Mouse (Mus musculus): Measurements from ENCODE around the gene Abcg4. TPM values are rescaled to one million over a fixed set of nuclear protein-coding genes. Genes with fewer than 3 reads are reported as not detected.
"Not testable (repeated sequence)": the region's sequence is repeated elsewhere in the genome, so short reads cannot be mapped to it uniquely, and the experiment has no call there.

Abcg4 gene
- total and polyA plus RNA-seq, 3 experiments: 4.1 to 17.1 TPM; not detected in 1

DNA sequence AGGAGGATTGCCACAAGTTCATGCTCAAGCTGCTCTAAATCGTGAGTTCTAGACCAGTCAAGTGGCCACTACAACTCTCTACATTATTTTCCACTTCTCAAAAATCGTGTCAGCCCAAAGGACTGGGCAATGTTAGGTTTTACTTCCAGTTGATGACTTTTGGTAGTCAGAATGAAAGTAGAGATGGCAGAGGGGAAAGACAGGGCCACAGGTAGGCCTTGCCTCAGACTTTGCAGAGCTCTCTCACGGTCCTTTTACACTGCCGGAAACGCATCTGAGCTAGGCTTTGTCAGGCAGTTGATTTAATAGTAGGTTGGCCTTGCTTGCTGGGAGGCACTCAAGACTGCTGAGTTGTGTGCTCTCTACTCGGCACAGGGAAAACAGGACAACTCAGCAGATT is 35.7 kb upstream of the Abcg4 start:
- peaks cover 7 to 12% of the 10 kb centered on the region in 2 experiments; a peak in 3 of 4 replicates for H3K4me1 ChIP-seq (ENCODE audit: control insufficient read depth in 1 of 2, insufficient read depth in 2 of 2, low read length in 2 of 2)
- no peak overlapping the region for H3K4me3 ChIP-seq (ENCODE audit: control insufficient read depth in 1 of 2, insufficient read depth in 1 of 2, low read depth in 2 of 2, low read length in 2 of 2)
- H3K79me2 ChIP-seq (ENCODE audit: control insufficient read depth, insufficient read depth, low read length, poor library complexity): peaks cover 19% of the 10 kb centered on the region; the same call in 1 of the 2 replicates
- H3K9me3 ChIP-seq (replicated peaks; ENCODE audit: insufficient read depth, low read length): no peaks in the 10 kb centered on the region
- no peak overlapping the region for H3K27ac ChIP-seq (ENCODE audit: control insufficient read depth, low read depth, low read length)
- TF ChIP-seq JUND (IDR thresholded peaks at IDR 0.05; ENCODE audit: low read depth, low read length): no peak
- no peak for TF ChIP-seq RCOR1 (IDR thresholded peaks at IDR 0.05; ENCODE audit: low read depth, low read length)
- TF ChIP-seq TCF12 (IDR thresholded peaks at IDR 0.05; ENCODE audit: low read depth, low read length): no peak
- TF ChIP-seq E2F4 (IDR thresholded peaks at IDR 0.05; ENCODE audit: borderline replicate concordance, low read depth, low read length): no peak
- no peak for TF ChIP-seq CTCF (IDR thresholded peaks at IDR 0.05 in 2 of 3, conservative IDR thresholded peaks at IDR 0.05 in 1 of 3; ENCODE audit: control insufficient read depth in 1 of 3, insufficient read depth in 1 of 3, low read depth in 2 of 3, low read length in 3 of 3, poor library complexity in 1 of 3, severe bottlenecking in 1 of 3)
- no peak for TF ChIP-seq POLR2AphosphoS2 (IDR thresholded peaks at IDR 0.05; ENCODE audit: low read length)
- TF ChIP-seq GATA1 (IDR thresholded peaks at IDR 0.05; ENCODE audit: low read depth, low read length): no peak
- no peak for TF ChIP-seq ELF1 (IDR thresholded peaks at IDR 0.05; ENCODE audit: low read depth, low read length)
- TF ChIP-seq SIN3A (IDR thresholded peaks at IDR 0.05; ENCODE audit: low read length): no peak
- no peak for TF ChIP-seq USF1 (IDR thresholded peaks at IDR 0.05; ENCODE audit: low read depth, low read length)
- TF ChIP-seq NELFE (IDR thresholded peaks at IDR 0.05; ENCODE audit: low read depth, low read length): no peak
- no peak for TF ChIP-seq EP300 (IDR thresholded peaks at IDR 0.05; ENCODE audit: low read depth in 1 of 2, low read length in 2 of 2)
- no peak for TF ChIP-seq MAX (IDR thresholded peaks at IDR 0.05; ENCODE audit: low read length)
- H3K9ac ChIP-seq (ENCODE audit: control insufficient read depth, low read depth, low read length, poor library complexity, severe bottlenecking): no peak overlapping the region
- DNase-seq (ENCODE audit: low read depth, low spot score): no peak
- H3K36me3 ChIP-seq (ENCODE audit: control insufficient read depth in 1 of 2, insufficient read depth in 2 of 2, low read length in 2 of 2): peaks cover 0 to 8% of the 10 kb centered on the region in 2 experiments; a peak in 2 of 4 replicates
- no peaks in the 10 kb centered on the region for H3K27me3 ChIP-seq (ENCODE audit: control insufficient read depth in 1 of 2, insufficient read depth in 2 of 2, low read length in 2 of 2)

GRCm38 (mm10) chr9:44323656-44324055 is 35.2 kb upstream of the Abcg4 start:
- Histone ChIP-seq H3K4me1 (ENCODE audit: control insufficient read depth in 1 of 2, insufficient read depth in 2 of 2, low read length in 2 of 2) (peaks cover 10 to 16% of the 10 kb centered on the region in 2 experiments), H3K79me2 (ENCODE audit: control insufficient read depth, insufficient read depth, low read length, poor library complexity) (peaks cover 19% of the 10 kb centered on the region; the same call in 1 of the 2 replicates)
- H3K36me3 ChIP-seq (ENCODE audit: control insufficient read depth in 1 of 2, insufficient read depth in 2 of 2, low read length in 2 of 2); H3K27me3 ChIP-seq (ENCODE audit: control insufficient read depth in 1 of 2, insufficient read depth in 2 of 2, low read length in 2 of 2); H3K9ac ChIP-seq (ENCODE audit: control insufficient read depth, low read depth, low read length, poor library complexity, severe bottlenecking); H3K4me3 ChIP-seq (ENCODE audit: control insufficient read depth in 1 of 2, insufficient read depth in 1 of 2, low read depth in 2 of 2, low read length in 2 of 2); H3K27ac ChIP-seq (ENCODE audit: control insufficient read depth, low read depth, low read length); H3K9me3 ChIP-seq (replicated peaks; ENCODE audit: insufficient read depth, low read length): not testable (repeated sequence)
- TF ChIP-seq CTCF (IDR thresholded peaks at IDR 0.05 in 2 of 3, conservative IDR thresholded peaks at IDR 0.05 in 1 of 3; ENCODE audit: control insufficient read depth in 1 of 3, insufficient read depth in 1 of 3, low read depth in 2 of 3, low read length in 3 of 3, poor library complexity in 1 of 3, severe bottlenecking in 1 of 3) (peak in 2 of 3 experiments; percentile 10 to 27; a peak in 1 of 6 replicates), RAD21 (IDR thresholded peaks at IDR 0.05; ENCODE audit: low read depth, low read length) (peak; percentile 20), ZNF384 (IDR thresholded peaks at IDR 0.05; ENCODE audit: low read depth, low read length) (peak; percentile 89), SMC3 (IDR thresholded peaks at IDR 0.05; ENCODE audit: low read depth, low read length) (0 out of 2 replicates have a peak, but pooled peaks have one; percentile 15)
- DNase-seq (ENCODE audit: low read depth, low spot score): peak; percentile 28

Data from MEL (cell line).